Mouse (Mus musculus) liver, embryonic 15.5 days (tissue): ENCODE data around the gene Zfp563. TPM values are rescaled to one million over a fixed set of nuclear protein-coding genes. Genes with fewer than 3 reads are reported as not detected.

Source experiments
- polyA plus RNA-seq: library from polyadenylated mRNA; unstranded; fragments of >200 nt; fragmentation: Nextera tagmentation; extraction: Ambion mirVana; gene quantifications from 2 replicates; pipeline ENCODE4 v1.2.1, GENCODE M21; 2015

The Zfp563 gene
- polyA plus RNA-seq, 1 experiment from 2014 or later, result 1.1 TPM

Other genes starting within 250 kb of the Zfp563 start
- 1.6 TPM in 2 replicates for gene Zfp870, start 197.7 kb upstream of the Zfp563 start, polyA plus RNA-seq
- gene Cyp4f14, start 172.0 kb upstream of the Zfp563 start, polyA plus RNA-seq, result not detected in 2 replicates
- 6.7 and 8.2 TPM in 2 replicates for gene Cyp4f13, start 141.9 kb upstream of the Zfp563 start, polyA plus RNA-seq
- 3.9 and 4.2 TPM in 2 replicates for gene Zfp472, start 123.5 kb upstream of the Zfp563 start, polyA plus RNA-seq
- 2.5 and 3.0 TPM in 2 replicates for gene Zfp952, start 96.2 kb upstream of the Zfp563 start, polyA plus RNA-seq
- 2.2 and 2.3 TPM in 2 replicates for gene Zfp763, start 55.9 kb upstream of the Zfp563 start, polyA plus RNA-seq
- gene 4921501E09Rik, start 21.3 kb upstream of the Zfp563 start, polyA plus RNA-seq, result not detected in 2 replicates
- not detected in 2 replicates for gene Morc2b, start 50.4 kb downstream of the Zfp563 start, polyA plus RNA-seq
- not detected in 2 replicates for gene Olfr55, start 79.1 kb downstream of the Zfp563 start, polyA plus RNA-seq
- not detected in 2 replicates for gene Olfr239, start 102.0 kb downstream of the Zfp563 start, polyA plus RNA-seq
- gene Olfr1564, start 132.4 kb downstream of the Zfp563 start, polyA plus RNA-seq, result not detected in 2 replicates
- 4.2 and 4.3 TPM in 2 replicates for gene Zfp955a, start 165.8 kb downstream of the Zfp563 start, polyA plus RNA-seq
- 0.02 TPM in 1 of 2 replicates, not detected in the other for gene Olfr63, start 175.4 kb downstream of the Zfp563 start, polyA plus RNA-seq
- 2.2 and 2.3 TPM in 2 replicates for gene Zfp955b, start 200.2 kb downstream of the Zfp563 start, polyA plus RNA-seq